Mouse (Mus musculus): ENCODE data around the gene Myo1g.
A peak's percentile ranks its signal among the peaks of the same experiment; 100 is the strongest.
"Not testable (repeated sequence)": the region's sequence is repeated elsewhere in the genome, so short reads cannot be mapped to it uniquely, and the experiment has no call there.

Myo1g gene

GRCm38 (mm10) chr11:6528186-6529006 is 7.6 kb upstream of the Myo1g start:
- peak; percentile 93 for DNase-seq (ENCODE audit: low spot score)

- DNase-seq (ENCODE audit: low spot score): peak; percentile 25
Observed at GRCm38 (mm10) chr11:6527256-6528185, 6.8 kb upstream of the Myo1g start.

GRCm38 (mm10) chr11:6526526-6527255 is 5.9 kb upstream of the Myo1g start:
- DNase-seq (ENCODE audit: low spot score): not testable (repeated sequence)

- no peak for DNase-seq (ENCODE audit: low spot score)
Observed at GRCm38 (mm10) chr11:6525241-6525640, 4.5 kb upstream of the Myo1g start.

GRCm38 (mm10) chr11:6524880-6525238 is 4.1 kb upstream of the Myo1g start:
- no peak for DNase-seq (ENCODE audit: low spot score)

GRCm38 (mm10) chr11:6524165-6524879 is 3.6 kb upstream of the Myo1g start:
- DNase-seq (ENCODE audit: low spot score): no peak

GRCm38 (mm10) chr11:6523662-6524088 is 2.9 kb upstream of the Myo1g start:
- DNase-seq (ENCODE audit: low spot score): no peak

GRCm38 (mm10) chr11:6522782-6523525 is 2.2 kb upstream of the Myo1g start:
- DNase-seq (ENCODE audit: low spot score): no peak

GRCm38 (mm10) chr11:6519491-6520033 is 1.2 kb downstream of the Myo1g start:
- no peak for DNase-seq (ENCODE audit: low spot score)

GRCm38 (mm10) chr11:6514837-6515236 is 5.9 kb downstream of the Myo1g start:
- no peak for DNase-seq (ENCODE audit: low spot score)

- DNase-seq (ENCODE audit: low spot score): no peak
Observed at GRCm38 (mm10) chr11:6508269-6508876, 12.4 kb downstream of the Myo1g start.

- no peak for DNase-seq (ENCODE audit: low spot score)
Observed at GRCm38 (mm10) chr11:6506516-6506915, 14.2 kb downstream of the Myo1g start.

- peak; percentile 48 for DNase-seq (ENCODE audit: low spot score)
Observed at GRCm38 (mm10) chr11:6504689-6505088, 16.1 kb downstream of the Myo1g start.

GRCm38 (mm10) chr11:6504226-6504625 is 16.5 kb downstream of the Myo1g start:
- DNase-seq (ENCODE audit: low spot score): no peak

GRCm38 (mm10) chr11:6502506-6502905 is 18.3 kb downstream of the Myo1g start:
- no peak for DNase-seq (ENCODE audit: low spot score)

- DNase-seq (ENCODE audit: low spot score): no peak
Observed at GRCm38 (mm10) chr11:6497311-6497948, 23.3 kb downstream of the Myo1g start.

- DNase-seq (ENCODE audit: low spot score): no peak
Observed at GRCm38 (mm10) chr11:6489691-6490503, 30.9 kb downstream of the Myo1g start.

- no peak for DNase-seq (ENCODE audit: low spot score)
Observed at GRCm38 (mm10) chr11:6489257-6489656, 31.5 kb downstream of the Myo1g start.

All from yolk sac, embryonic 10.5 days (tissue).